Mouse (Mus musculus) hindbrain, embryonic 11.5 days (tissue): Measurements from ENCODE around the gene Ccdc138. TPM values are rescaled to one million over a fixed set of nuclear protein-coding genes. Genes with fewer than 3 reads are reported as not detected.

Experiments
- ATAC-seq: fragments of 200-750 bp; cut with Nextera tagmentation; 2 replicates; pipeline ENCODE4 v1.8.0; 2017; ENCODE audit warnings: mild to moderate bottlenecking, moderate TSS enrichment, moderate library complexity; ENCODE audit not compliant: low FRiP score
- DNase-seq: peaks from one replicate; pipeline ENCODE4 v3.0.0-alpha.2; 2015; ENCODE audit warnings: low spot score
- H3K27ac ChIP-seq: fragments of 300-500 bp; sonication (generic); 2 replicates; pipeline ENCODE4 v1.5.1; 2014; ENCODE audit warnings: mild to moderate bottlenecking, low read depth, low read length
- H3K27me3 ChIP-seq: fragments of 300-500 bp; sonication (generic); 2 replicates; pipeline ENCODE4 v1.6.1; 2014; ENCODE audit warnings: mild to moderate bottlenecking, low read length, moderate library complexity, mixed read lengths; ENCODE audit not compliant: control insufficient read depth, insufficient read depth
- H3K36me3 ChIP-seq: fragments of 300-500 bp; sonication (generic); 2 replicates; pipeline ENCODE4 v1.6.1; 2014; ENCODE audit warnings: mild to moderate bottlenecking, low read length, moderate library complexity, mixed read lengths; ENCODE audit not compliant: control insufficient read depth, insufficient read depth
- H3K4me1 ChIP-seq: fragments of 300-500 bp; sonication (generic); replicated peaks from 2 replicates; pipeline ENCODE4 v1.6.1; 2014; ENCODE audit warnings: low read length, mixed read lengths; ENCODE audit not compliant: control insufficient read depth, insufficient read depth
- H3K4me2 ChIP-seq: fragments of 300-500 bp; sonication (generic); replicated peaks from 2 replicates; pipeline ENCODE4 v1.6.1; 2014; ENCODE audit warnings: mild to moderate bottlenecking, low read depth, low read length
- H3K4me3 ChIP-seq: fragments of 300-500 bp; sonication (generic); 2 replicates; pipeline ENCODE4 v1.5.1; 2014; ENCODE audit warnings: low read depth, low read length
- H3K9ac ChIP-seq: fragments of 300-500 bp; sonication (generic); 2 replicates; pipeline ENCODE4 v1.6.1; 2014; ENCODE audit warnings: low read depth, low read length
- H3K9me3 ChIP-seq: fragments of 300-500 bp; sonication (generic); 2 replicates; pipeline ENCODE4 v1.6.1; 2016; ENCODE audit warnings: low read length; ENCODE audit not compliant: control insufficient read depth
- WGBS: fragments of 180-500 bp; shearing (Covaris S2); extraction: QIAGEN DNeasy Blood & Tissue Kit; methylation state at CpG from one replicate; pipeline ENCODE4 v1.1.7; 2014; 5-methylcytosine and 5-hydroxymethylcytosine counted together
- polyA plus RNA-seq: library from polyadenylated mRNA; unstranded; fragments of >200 nt; fragmentation: Nextera tagmentation; extraction: Ambion mirVana; gene quantifications from 2 replicates; pipeline ENCODE4 v1.2.1, GENCODE M21; 2014

Ccdc138 gene
- polyA plus RNA-seq, 1 experiment from 2014 or later = 13.0 TPM

DNA sequence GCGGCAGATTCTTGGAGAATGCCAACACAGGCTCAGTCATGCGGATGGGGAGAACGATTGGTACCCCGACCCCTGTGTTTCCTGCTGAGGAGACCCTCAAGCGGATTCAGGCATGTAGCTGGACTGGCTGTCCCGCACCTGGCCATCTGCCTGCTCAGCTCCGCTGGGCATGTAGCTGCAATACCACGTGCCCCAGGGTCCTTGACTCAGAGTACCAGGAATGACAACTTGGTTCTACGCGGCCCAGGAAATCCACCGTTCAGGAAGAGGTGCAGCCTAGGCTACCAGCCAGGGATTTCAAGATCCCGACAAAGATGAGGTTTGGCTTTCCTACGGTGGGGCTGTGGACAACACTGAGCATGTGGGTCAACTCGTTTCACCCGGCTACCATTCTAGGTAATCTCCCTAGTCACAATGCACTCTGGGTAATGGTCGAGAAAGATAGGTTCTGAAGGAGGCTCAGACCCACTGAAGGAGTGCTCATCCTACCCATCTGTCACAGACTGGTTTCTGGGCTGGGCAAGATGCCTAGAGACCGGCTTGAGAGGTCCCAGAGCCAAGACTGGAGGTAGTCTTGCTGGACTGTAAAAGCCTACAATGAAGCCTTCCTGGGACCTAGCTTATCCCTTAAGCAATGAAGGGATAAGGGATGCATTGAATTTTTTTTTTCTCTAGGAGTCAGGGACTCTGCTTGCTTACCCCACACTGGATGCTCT is 120.9 kb downstream of the Ccdc138 start:
- H3K9me3 ChIP-seq = no peaks in the 10 kb centered on the region
- H3K4me1 ChIP-seq = no peaks in the 10 kb centered on the region
- ATAC-seq (no peak), DNase-seq (no peak)
- H3K36me3 ChIP-seq = no peaks in the 10 kb centered on the region
- no peak overlapping the region for H3K27ac ChIP-seq
- no peak overlapping the region for H3K4me2 ChIP-seq
- 91% methylated on average over 17 of the region's 17 CpGs for WGBS
- no peak overlapping the region for H3K4me3 ChIP-seq
- no peak overlapping the region for H3K9ac ChIP-seq
- H3K27me3 ChIP-seq = no peaks in the 10 kb centered on the region

DNA sequence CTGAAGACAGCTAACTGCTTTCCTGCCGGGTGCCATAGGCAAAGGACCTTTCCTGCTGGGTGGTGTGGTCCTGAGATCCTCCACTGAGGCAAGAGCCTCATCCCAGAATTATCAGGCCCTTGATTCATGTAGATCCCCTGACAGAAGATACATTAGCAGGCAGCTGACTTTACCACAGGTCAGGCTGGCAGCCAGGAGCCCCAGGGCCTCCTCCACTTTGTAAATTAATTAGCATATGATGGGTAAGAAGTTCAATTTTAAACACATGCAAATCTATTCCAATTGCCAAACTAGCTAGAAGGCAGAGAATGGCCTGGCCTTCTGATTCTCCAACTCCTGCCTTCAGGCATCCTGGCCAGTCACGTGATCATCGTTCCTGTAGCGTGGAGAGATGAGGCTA is 121.5 kb downstream of the Ccdc138 start:
- Histone ChIP-seq H3K27ac (no peak overlapping the region), H3K4me3 (no peak overlapping the region), H3K36me3 (no peaks in the 10 kb centered on the region), H3K27me3 (no peaks in the 10 kb centered on the region), H3K4me2 (no peak overlapping the region), H3K4me1 (no peaks in the 10 kb centered on the region), H3K9ac (no peak overlapping the region), H3K9me3 (no peaks in the 10 kb centered on the region)
- ATAC-seq (no peak), DNase-seq (no peak)
- WGBS = 80% methylated on average over 4 of the region's 4 CpGs

DNA sequence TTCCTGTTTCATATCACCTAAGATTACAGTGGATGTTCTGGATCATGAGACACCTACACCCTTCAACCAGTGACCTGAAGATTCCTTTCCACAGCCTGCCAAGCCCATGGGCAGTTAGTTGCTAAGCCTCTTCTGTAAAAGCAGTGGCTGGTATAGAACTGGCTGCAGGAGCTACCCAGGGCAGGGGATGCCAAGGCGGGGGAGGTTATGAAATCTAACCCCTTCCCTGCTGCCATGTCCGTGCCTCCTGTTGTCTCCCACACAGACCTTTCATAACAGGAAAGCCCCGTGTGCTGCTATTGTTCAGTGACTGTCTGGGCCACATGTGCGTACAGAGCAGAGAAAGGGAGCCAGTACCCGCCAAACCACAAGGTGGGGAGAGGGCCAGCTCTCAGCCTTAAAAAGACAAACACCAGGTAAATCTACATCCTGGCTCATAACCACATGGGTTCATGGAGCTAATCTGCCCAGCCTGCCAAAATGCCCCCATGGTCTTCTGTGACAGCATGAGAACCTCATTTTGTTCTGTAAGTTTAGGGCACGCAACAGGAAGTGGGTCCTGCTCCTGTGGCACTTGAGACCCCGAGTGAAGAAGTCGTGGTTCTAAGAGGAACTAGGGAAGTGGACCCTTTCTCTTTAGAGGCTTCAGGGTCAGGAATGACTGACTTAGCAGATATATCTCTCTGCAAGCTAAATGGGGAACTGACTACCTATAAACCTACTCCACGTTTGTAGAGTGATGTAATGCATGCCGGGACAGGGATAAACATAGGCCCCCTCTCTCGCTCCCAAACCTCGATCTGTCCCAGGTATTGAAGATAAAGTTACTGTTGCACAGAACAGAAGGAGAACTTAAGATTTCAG is 127.3 kb downstream of the Ccdc138 start:
- H3K9ac ChIP-seq = no peak overlapping the region
- H3K36me3 ChIP-seq = no peaks in the 10 kb centered on the region
- H3K4me1 ChIP-seq = no peaks in the 10 kb centered on the region
- no peak for ATAC-seq
- no peak for DNase-seq
- WGBS = 79% methylated on average over 12 of the region's 12 CpGs
- H3K27ac ChIP-seq = no peak overlapping the region
- no peak overlapping the region for H3K4me2 ChIP-seq
- no peak overlapping the region for H3K4me3 ChIP-seq
- H3K27me3 ChIP-seq = no peaks in the 10 kb centered on the region
- H3K9me3 ChIP-seq = no peaks in the 10 kb centered on the region

Other genes with a start within 250 kb of the Ccdc138 start
- gene Gcc2, start 242.5 kb upstream of the Ccdc138 start, polyA plus RNA-seq = 49.4 and 56.1 TPM in 2 replicates
- 86.2 and 89.9 TPM in 2 replicates for gene Lims1, start 174.5 kb upstream of the Ccdc138 start, polyA plus RNA-seq
- 33.6 and 48.2 TPM in 2 replicates for gene Ranbp2, start 51.0 kb upstream of the Ccdc138 start, polyA plus RNA-seq
- gene Edar, start 177.7 kb downstream of the Ccdc138 start, polyA plus RNA-seq = 0.11 and 0.19 TPM in 2 replicates
- not detected in 2 replicates for gene Gm17542, start 220.3 kb downstream of the Ccdc138 start, polyA plus RNA-seq